Mouse (Mus musculus) ES-Bruce4 (cell line): ENCODE measurements around the gene Nt5c1a.

Experiments
- CTCF ChIP-seq: IDR thresholded peaks from one replicate; pipeline ENCODE4 v1.8.1; 2011; ENCODE audit warnings: low read depth, low read length
- POLR2A ChIP-seq: IDR thresholded peaks from one replicate; pipeline ENCODE4 v1.8.1; 2011; ENCODE audit warnings: low read length; ENCODE audit not compliant: insufficient read depth

- TF ChIP-seq POLR2A (no peak), CTCF (no peak)
Measured at GRCm38 (mm10) chr4:123152976-123153375, 48.3 kb upstream of the Nt5c1a start.
